Mouse (Mus musculus): ENCODE measurements around the gene Agrp.
"Not testable (repeated sequence)": the region's sequence is repeated elsewhere in the genome, so short reads cannot be mapped to it uniquely, and the experiment has no call there.

Agrp gene

DNA sequence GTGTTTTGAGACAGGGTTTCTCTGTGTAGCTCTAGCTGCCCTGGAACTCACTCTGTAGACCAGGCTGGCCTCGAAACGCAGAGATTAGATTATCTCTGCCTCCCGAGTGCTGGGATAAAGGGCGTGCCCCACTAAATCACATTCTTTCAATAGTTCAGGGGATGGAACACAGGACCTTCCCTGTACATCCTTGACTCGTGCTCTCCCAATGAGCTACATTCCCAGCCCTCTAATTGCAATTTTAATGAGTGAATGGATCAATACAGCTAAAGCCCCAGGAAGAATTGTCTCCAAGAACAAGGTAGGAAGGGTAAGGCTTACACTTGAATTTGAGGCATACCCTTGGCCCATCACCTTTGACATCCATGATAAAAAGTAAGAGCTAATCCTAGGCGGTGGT is 38.4 kb downstream of the Agrp start:
- no peak for DNase-seq (ENCODE audit: low spot score)

DNA sequence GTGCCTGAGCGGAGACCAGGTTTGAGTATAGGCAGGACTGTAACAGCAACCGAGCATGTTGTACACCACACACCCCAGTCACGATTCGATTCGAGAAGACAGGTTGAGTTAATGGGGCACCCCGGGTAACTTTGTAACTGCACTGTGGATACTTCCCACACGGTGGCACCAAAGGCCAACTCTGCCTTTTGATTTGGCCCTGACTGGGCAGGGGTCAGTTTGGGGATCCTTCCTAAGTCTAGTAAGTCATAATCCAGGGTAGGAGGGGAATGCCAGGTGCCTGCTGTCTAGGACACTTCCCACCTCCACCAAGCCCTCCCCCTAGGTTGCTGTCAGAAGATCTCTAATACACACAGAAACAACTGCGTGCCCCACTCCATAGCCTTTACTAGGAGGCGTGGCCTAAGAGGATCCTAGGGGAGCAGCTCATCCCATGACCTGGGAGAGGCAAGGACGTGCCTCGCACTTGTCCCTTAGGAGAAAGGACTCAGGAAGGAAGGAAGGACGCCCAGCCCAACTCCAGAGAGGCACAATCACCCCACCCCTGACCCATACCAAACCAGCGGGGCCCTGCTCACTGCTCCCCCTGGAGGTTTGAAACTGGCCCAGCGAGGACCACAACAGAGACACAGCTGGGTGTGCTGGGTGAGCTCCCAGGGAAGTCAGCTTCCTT is 40.7 kb downstream of the Agrp start:
- DNase-seq (ENCODE audit: low spot score) = no peak

DNA sequence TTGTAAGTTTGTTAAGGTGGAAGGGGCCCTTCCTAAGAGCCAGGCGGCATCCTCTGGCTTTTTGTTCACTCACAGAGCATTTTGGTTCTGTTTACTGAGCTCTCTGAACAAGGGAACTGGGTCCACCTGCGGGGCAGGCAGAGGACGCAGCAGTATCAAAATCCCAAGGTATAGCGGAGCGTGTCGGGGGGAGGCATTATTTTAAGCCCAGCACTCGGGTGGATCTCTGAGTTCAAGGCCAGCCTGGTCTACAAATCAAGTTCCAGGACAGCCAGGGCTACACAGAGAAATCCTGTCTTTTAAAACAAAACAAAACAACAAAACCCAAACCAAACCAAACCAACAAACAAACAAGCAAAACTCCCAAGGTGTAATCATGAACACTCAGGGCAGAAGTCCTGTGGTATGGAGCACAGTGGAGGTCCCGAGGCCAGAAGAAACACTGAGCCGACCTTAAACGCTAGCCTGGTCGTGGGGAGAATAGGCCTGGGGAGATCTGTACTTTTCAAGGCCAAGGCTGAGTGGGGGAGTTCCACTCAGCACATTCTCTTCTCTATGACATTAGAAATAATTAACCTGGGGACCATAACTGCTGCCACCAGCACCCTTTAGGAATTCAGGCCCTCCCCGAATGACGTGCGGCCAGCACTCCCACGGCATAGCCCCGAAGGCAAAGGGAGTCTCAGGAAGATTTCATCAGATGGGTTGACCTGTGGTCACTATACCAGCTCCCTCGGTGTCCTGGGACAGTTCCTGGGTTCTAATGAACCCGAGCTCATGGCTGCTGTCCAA is 42.5 kb downstream of the Agrp start:
- DNase-seq (ENCODE audit: low spot score) = no peak

DNA sequence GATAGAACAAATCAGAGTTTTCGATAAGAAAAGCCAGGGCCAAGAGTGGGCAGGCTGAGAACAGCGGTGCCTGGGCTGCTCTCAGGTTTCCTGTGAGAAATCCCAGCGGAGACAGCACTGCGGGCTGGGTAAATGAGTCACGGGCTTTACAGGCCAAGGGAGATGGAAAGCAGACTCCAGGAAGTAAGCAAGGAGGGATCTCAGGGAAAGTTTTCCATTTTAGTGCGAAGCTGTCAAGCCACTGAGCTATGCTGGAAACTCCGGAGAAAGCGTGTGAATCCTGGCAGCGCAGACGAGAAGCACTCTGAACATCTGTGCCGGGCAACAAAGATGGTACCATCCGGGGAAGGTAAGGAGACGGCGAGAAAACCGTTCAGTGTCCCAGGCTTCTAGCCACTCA is 43.3 kb downstream of the Agrp start:
- DNase-seq (ENCODE audit: low spot score) = no peak

DNA sequence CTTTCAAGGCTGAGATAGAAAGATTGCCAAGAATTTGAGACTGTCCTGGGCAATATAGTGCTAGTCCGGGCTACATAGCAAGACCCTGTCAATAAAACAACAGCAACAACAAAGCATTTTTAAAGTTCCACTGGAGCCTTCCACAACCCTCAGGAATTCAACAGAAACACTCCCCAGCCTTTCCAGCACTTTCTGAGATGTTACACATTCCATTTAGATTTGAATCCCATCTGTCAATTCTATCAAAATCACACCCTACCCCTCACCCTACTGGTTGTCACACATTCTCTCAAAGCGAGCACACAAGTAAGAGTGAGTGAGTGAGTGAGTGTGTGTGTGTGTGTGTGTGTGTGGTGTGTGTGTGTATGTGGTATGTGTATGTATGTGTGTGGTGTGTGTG is 44.8 kb downstream of the Agrp start:
- no peak for DNase-seq (ENCODE audit: low spot score)

DNA sequence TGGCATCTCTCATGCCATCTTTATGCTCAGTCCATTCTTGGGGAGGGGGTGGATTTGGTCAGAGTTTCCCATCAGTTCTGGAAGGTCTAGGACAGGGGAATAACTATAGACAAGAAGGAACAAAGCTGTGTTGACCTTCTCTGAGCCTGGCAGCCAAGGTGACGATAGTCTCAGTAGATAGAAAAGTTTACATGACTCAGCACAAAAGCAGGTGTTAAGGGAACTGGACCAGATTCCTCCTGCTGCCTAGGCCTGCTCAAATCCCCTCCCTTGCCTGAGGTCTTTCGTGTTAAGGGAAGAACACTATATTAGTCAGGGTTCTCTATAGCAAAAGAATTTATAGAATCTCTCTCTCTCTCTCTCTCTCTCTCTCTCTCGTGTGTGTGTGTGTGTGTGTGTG is 57.5 kb downstream of the Agrp start:
- no peak for DNase-seq (ENCODE audit: low spot score)

DNA sequence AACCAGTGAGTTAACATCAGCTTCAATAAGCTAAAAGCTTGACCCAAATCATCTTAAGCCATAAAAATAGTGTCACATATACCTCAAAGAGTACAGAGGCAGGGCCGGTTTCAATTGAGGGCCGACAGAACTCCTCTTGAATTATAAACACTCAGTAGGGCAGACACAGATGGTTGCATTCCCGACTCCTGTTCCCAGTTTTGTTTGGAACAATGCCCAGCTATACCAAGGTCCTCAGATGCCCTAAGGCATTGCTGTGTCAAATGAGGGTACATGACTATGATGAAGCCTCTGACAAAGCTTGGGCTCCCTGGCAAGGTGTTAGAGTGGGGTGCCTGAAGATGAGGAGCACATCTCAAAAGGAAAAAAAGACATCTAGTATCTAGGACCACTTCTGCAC is 61.7 kb downstream of the Agrp start:
- DNase-seq (ENCODE audit: low spot score) = no peak

DNA sequence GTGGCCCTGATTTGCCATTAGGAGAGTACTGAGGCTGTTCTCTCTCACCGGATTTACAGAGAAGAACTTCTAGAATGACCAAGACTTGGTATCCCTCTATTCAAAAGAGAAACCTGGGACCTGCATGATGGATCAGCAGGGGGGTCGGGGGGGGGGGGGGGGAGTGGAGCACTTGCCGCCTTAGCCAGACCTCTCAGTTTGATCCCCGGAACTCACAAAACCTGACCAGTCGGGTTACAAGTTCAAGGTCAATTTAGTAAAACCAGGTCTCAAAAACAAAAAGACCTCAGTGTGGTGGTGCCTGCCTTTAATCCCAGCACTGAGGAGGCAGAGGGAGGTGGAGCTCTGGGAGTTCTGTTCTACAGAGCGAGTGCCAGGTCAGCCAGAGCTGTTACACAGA is 62.5 kb downstream of the Agrp start:
- no peak for DNase-seq (ENCODE audit: low spot score)

DNA sequence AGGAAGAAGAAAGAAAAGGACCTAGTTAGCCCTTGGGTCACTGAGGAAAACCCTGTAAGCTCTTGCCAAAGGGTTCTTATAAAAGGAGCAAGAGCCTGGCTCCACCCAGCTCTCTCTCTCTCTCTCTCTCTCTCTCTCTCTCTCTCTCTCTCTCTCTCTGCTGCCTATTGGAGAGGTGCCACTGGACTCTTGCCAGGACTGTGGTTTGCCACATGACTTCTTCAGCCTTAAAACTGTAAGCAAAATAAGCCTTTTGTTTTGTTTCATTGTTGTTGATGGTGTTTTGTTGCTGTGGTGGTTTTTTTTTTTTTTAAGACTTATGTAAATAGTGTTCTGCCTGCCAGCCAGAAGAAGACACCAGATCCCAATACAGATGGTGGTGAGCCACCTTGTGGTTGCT is 63.8 kb downstream of the Agrp start:
- no peak for DNase-seq (ENCODE audit: low spot score)

DNA sequence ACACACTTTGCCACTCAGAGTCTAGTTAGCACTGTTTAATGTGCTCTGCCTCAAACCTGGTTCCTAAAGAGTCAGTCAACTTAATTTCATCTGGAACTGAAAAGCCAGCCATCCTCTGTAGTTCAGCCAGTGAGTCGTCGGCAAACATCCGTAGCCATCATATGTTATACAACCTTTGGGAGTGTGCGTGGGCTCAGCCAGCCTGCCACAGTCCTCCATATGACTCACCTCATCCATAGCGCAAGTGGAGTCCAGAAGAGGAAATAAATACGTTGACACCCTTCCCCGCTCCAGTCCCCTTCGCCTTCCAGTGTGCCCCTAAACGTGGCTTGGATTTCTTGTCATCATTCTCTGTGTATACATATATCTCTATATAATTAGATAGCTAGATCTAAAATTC is 65.4 kb downstream of the Agrp start:
- no peak for DNase-seq (ENCODE audit: low spot score)

DNA sequence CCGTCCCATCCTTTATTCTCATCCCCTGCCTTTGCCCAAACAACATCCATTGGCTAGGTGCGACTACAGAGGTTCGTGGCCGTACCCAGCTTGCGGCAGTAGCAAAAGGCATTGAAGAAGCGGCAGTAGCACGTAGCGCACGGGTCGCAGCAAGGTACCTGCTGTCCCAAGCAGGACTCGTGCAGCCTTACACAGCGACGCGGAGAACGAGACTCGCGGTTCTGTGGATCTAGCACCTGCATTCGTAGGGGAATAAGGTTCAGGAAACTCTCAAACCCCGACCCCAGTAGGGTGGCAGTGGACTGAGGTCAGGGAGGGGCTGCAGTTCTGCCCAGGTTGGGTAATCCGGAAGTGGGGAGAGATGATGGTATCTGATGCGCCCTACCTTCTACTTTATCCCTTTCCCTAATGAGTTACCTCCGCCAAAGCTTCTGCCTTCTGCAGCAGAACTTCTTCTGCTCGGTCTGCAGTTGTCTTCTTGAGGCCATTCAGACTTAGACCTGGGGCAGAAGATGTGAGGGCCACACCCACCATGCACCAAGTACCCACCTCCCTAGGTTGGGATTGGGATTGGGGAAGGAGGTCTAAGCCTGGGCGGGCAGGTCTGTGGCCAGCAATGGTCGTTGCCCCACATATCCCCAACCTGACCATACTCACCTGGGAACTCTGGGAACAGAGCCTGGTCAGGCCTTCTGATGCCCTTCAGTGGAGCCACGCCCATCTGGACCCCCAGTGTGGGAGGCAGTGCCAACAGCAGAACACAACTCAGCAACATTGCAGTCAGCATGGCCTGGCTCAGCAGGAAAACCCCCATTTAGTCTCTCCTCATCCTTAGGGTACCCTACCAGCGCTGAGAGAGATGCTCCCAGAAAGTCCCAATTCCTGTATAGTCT is 70.2 kb downstream of the Agrp start:
- DNase-seq (ENCODE audit: low spot score) = no peak

DNA sequence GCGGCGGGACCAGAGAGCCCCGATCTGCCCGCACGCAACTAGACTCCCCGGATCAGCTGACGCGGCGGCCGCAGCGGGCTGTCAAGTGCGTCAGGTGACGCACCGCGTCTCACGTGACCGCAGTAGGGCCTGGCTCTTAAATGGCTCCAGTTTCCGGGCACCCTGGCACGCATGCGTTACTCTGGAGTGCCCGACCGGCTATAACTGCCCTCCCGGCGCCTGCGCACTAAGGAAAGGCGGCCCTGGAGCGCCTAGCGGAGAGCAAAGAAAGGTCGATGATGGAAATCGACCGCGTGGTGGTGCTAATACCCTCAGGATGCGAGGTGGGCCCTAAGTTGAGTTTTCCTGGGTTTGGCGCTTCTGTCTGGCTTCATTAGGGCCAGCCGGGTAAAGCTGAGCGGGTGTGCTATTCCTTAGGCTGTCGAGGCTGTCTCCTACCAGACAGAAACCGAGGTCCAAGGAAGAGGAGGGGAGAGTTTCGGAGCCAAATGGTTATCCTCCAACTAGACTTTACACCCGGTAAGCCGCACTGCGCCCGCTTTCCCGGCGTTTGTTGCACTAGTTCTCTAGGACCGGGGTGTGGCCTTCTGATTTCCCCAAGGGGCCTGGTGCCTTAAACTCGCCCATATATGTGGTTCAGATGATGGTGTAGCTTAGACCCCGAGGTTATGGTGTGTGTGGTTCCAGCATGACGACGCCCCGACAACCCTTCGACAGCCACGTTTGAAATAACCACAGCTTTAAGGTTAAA is 71.1 kb downstream of the Agrp start, which contains the start of gene Atp6v0d1:
Gene Atp6v0d1 (minus strand): TSS at position 96 of the 751 bp plus-strand sequence.
- peak; percentile 97 for DNase-seq (ENCODE audit: low spot score)

DNA sequence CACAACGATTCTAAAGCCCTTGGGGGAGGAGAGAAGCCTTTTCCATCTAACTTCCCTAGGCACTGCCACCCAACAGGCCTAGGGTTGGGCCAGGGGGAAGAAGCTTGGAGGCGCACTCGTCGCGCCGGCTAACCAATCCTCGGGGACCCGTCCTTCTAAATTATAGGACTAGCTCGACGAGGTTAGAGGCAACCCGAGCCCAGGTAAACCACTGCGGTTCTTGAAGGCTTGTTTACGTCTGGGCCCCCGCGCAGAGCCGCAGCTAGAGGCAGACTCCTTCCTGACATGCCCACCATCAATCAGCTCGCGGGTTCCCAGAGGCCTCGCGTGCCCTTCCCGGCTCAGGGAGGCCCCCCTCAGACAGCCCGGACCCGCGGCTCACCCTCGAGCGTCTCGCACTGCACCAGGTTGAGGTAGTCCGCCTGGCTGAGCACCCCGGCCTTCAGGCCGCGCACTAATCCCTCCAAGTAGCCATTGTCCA is 71.8 kb downstream of the Agrp start:
- DNase-seq (ENCODE audit: low spot score) = peak; percentile 22

DNA sequence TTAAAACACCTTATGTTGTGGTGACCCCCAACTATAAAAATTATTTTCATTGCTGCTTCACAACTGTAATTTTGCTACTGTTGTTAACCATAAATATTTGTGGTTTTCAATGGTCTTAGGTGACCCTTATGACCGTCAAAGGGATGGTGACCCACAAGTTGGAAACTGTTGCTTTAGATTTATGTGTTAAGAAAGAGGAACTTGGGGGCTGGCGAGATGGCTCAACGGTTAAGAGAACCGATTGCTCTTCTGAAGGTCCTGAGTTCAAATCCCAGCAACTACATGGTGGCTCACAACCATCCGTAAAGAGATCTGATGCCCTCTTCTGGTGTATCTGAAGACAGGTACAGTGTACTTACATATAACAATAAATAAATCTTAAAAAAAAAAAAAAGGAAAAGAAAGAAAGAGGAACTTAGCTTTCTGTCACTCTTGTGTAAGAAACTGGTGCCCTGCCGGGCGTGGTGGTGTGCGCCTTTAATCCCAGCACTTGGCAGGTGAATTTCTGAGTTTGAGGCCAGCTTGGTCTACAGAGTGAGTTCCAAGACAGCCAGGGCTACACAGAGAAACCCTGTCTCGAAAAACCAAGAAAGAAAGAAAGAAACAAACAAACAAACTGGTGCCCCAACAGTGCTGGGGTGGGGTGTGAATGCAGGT is 72.5 kb downstream of the Agrp start:
- not testable (repeated sequence) for DNase-seq (ENCODE audit: low spot score)

DNA sequence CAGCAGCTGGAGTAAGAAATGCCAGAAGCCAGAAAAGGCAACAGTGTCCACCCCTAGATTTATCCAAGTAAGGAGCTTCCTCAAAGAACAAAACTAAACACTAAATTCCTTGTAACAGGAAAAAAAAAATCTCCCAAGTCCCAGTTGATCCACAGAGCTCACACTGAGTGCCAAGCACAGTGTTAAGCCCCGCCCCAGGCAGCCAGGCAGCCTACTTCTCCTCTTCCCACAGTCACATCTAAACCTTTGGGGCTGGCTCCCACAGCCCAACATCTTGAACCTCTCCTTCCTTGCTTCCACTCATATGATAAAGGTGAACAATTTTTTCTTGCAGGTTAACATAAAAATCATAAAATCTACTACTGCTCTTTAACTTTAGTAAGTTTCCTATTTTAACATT is 73.3 kb downstream of the Agrp start:
- DNase-seq (ENCODE audit: low spot score) = no peak

DNA sequence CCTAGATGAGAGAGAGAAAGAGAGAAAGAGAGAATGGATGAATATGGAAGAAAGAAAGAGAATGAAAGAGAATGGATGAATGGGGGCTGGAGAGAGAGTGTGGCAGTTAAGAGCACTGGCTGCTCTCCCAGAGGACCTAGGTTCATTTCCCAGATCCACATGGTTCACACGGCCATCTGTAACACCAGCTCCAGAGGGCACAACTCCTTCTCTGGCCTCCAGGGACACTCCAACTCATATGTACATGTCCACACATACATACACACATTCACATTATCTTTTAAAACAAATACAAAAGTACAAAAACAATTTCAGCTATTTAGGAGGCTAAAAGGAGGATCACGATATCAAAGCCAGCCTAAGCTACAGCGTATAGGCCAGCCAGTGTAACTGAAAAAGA is 74.3 kb downstream of the Agrp start:
- DNase-seq (ENCODE audit: low spot score) = no peak

DNA sequence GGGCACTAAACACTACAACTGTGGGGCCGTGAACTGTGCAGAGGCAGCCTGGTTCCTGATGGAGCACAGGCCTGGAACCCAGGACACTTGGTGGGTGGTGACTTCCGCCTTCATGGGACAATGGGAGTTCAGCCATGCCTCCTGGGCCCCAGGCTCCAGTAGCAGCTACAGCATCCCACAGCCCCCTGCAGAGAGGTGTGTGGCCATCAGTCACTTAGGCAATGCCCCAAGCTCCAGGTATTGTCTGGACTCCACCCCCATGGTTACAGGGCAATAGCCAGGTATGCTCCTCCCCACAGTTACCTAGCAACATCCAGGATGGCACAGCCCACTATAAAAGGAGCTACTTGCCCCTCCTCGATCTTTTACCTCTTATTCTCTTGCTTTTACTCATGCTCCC is 82.0 kb downstream of the Agrp start:
- DNase-seq (ENCODE audit: low spot score) = no peak

DNA sequence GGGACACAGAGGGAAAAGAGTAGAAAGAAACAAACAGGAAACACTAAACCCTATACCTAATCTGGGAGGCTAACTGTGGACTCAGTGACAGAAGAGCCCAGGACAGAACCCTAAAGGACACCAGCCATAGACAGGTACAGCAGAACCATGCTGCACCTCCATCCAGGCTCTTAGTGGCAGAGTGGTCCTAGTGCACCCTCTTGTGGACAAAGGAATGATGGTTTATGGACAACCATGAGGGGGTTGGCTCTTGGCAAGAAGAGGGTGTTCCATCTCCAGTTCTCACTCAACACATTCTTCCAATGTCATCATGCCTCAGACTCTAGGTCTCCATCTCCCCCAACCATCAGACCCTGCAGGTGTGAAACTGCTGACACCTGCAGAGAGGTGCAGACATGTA is 83.1 kb downstream of the Agrp start:
- DNase-seq (ENCODE audit: low spot score) = peak; percentile 43

DNA sequence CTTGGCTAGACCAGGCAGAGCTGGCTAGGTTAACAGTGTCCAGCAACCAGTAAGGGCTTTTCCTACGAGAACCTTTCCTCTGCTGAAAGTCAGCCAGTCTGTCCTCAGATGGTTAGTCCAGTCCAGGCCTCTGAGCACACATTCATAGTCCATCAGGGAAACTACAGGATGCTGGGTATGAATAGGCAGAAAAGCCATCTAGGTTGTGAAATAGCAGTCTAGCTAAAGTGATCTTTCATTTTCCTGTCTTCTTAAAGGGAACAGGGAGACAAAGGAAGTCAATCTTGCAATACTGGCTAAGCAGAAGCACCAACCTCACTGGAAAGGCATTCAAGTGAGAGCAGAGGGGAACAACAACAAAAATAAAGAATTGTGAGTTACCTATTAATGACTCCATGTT is 84.4 kb downstream of the Agrp start:
- no peak for DNase-seq (ENCODE audit: low spot score)

DNA sequence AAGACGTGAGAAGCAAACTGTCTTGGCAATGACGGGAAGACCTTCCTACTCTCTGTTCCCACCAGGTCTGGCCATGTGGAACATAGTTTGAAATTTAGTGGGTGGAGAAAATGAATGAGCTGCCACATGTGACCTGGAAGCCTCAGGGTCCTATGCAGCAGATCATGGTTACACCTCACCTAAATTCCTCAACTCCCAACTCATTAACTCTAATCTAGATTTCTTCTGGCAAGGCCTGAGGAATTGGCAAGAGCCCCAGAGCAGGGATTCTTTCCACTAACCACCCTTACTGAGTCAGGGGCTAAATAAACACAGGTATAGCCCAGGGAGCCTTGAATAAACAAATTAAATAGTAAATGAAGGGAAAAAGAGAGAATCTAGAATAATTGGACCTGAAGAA is 85.2 kb downstream of the Agrp start:
- no peak for DNase-seq (ENCODE audit: low spot score)

DNA sequence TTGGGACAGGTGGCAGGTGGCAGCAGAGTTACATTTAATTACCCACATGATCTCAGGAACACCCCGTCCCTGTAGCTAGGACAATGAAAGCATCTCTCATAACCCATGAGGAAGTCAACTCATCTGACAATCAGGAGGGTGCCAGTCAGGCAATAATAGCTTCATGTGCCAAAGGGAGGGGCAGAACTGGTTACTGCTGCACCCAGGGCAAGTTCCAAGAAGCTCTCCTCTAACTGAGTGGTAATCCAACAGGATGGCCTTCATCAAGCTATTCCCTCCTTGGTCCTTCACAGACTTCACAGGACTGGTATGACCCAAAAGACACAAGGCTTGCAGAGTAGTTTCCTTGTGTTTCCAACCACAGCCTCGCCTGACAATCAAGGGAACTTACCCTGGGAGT is 87.1 kb downstream of the Agrp start:
- no peak for DNase-seq (ENCODE audit: low spot score)
